Mouse (Mus musculus) embryonic fibroblast, embryonic 13.5 days (primary cell): ENCODE measurements around the gene Prpf18.

Experiments used
- CTCF ChIP-seq: IDR thresholded peaks from 2 replicates; pipeline ENCODE4 v1.5.1; 2011; ENCODE audit warnings: mild to moderate bottlenecking, control low read depth, low read length, moderate library complexity, borderline replicate concordance; ENCODE audit not compliant: insufficient read depth
- POLR2A ChIP-seq: IDR thresholded peaks from 2 replicates; pipeline ENCODE4 v1.6.1; 2011; ENCODE audit warnings: low read depth, mild to moderate bottlenecking, control low read depth, low read length, moderate library complexity

DNA sequence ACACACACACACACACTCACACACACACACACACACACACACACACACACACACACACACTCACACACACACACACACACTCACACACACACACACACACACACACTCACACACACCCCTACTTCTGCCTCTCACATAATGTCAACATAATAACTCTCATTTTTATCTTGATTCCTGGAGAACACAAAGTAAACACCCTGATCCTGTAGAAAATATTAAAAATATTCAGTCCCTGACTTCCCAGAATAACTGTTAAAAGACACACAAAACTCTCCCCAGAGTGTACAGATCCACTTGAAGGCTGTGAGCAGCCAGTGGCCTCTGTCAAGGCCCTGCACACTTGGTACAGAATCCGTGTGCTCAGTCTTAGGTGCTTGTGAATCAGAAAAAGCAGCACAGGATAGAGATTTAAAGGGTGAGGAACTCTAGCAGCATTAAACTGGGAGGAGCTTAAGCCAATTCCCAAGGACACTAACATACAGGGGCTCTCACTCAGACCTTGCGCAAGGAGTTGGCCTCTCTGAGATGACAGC is 36.8 kb downstream of the Prpf18 start:
- TF ChIP-seq CTCF (no peak), POLR2A (no peak)
